Mouse (Mus musculus): Measurements from ENCODE around the gene Hist2h3b.
A peak's percentile ranks its signal among the peaks of the same experiment; 100 is the strongest.
"Not testable (repeated sequence)": the region's sequence is repeated elsewhere in the genome, so short reads cannot be mapped to it uniquely, and the experiment has no call there.

Gene Hist2h3b

DNA sequence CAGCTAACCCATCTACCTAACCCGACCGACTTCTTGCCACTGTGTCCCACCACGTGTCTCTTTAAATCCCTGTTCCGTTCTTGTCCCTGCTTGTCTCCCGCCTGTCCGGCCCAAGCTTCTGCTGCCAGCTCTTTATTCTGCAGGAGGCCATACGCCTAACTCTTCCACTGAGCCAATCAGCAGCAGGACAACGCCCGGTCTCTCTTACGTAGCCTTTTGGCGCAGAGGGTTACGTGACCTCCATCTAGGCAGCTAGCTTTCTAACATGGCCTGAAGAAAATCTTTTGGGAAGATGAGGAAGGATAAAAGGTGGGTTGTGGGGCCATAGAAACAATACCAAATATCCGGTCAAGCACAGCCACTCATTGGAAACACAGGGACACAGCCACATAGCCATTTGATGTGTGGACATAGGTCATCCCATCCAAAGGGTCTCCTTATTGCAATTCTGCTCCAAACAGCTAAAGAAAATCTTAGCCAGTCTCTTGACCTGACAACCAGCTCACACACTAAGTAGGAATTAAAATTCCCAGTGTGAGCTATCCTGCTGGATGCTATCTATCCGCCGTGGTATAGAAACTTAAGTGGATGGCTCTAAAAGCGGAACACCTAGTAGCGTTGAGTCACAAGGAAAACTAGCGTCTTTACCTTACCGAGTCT, 6.1 kb upstream of the Hist2h3b start:
- peak; percentile 58 to 85 for DNase-seq (ENCODE audit: low spot score in 2 of 2)

DNA sequence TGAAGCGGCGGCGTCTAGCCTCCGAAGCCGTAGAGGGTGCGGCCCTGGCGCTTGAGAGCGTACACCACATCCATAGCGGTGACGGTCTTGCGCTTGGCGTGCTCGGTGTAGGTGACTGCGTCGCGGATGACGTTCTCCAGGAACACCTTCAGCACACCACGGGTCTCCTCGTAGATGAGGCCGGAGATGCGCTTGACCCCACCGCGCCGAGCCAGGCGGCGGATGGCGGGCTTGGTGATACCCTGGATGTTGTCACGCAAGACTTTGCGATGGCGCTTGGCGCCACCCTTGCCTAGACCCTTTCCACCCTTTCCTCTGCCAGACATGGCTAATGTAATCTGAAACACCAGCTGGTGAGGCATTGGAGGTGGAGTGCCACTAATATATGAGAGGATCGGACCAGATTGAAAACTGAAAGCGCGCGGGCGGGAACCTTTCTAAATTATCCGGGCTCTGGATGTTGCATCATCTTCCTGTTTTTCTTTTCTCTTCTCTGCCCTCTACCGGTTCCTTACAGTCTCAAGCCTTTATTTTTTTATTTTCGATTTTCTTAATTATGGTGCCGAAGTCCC, 5.4 kb upstream of the Hist2h3b start, which contains the start of gene Hist2h4:
TSS of gene Hist2h4 (minus strand) at position 333 of the 572 bp plus-strand sequence.
- peak; percentile 95 for DNase-seq (ENCODE audit: low spot score in 2 of 2)

DNA sequence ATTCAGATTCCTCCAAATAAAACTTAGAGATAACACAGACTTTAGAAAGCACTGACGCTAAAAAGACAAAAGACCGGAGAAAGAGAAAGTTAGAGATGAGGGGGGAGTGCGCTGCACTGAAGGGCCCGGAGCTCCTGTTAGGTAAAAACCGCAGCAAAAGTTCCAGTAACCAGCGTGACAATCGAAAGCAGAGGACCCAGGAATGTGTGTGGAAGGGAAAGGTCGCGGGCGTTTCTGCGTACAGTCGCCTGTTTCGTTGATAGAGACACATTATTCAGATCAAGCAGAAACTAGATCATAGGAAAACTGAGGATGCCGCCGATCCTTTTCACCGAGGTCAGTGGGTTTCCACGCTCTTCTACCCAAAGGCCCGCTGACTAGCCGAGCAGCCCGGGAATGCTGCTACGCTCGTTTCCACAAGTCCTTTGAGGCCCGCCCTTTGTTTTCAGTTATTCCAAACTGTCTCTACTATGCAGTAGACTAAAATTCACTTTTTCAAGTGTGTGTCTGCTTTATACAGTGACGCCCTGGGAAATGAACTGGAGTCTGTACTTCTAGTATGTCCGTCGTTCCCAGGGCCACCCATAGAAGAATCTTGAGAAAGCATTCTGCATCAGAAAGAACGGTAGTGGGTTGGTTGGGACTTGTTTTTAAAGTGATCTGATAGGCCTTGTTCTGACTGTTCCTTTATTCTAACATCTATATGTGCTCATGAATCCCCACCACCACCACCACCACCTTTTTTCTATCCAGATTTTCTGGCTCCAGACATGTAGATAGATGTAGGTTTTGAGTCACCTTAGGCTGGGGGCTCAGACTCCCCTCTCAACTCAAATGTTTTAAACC, 4.7 kb upstream of the Hist2h3b start:
- peak; percentile 31 to 38 for DNase-seq (ENCODE audit: low spot score in 2 of 2)

DNA sequence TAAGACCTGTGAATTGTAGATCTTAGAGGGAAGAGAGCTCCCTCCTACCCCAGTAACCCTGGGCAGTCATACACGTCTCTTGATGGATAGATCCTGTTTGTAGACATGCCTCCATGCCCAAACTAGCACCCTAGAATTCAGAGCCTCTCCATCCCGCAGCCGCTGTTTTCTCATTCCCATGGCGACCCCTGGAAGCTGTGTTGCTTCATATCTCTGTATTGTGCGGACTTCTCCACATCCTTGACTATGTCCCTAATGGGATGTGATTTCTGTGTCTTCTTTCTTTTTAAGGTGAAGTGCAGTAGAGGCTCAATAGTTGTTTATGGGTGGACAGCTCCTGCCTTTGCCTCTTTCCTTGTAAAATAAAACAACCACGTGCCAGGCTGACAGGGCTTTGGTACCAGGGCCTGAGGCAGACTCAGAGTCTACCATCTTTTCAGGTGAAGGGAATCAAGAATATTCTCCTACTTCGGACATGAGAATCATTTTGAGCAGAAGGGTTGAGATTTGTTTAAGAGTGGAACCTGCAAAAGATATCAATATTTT, 4.0 kb upstream of the Hist2h3b start:
- no peak for DNase-seq (ENCODE audit: low spot score in 2 of 2)

DNA sequence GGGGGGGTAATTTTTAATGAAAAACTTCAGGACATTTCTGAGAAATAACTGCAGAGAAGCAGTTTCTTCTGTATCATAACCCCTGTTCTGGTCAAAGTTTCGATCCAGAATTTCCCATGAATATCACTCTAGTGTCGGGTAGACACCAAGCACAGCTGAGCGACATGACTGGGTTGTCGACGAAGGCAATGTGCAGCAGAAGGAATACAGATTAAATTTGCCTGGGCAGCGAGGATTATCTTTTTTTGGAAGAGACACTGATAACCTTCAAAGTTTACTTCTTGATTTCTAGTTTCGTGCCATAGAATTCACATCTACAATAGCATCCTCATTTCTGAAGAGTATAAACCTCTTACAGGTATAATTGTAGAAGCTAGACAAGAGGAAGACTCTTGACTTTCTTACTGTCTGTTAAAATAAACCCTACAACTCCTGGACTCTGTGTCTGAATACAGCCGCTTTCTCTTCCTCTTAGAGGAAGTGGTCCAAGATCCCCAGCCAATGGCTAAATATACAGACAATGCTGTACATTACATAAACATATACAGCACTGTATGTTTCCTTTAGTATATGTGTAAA, 2.2 kb upstream of the Hist2h3b start:
- no peak for DNase-seq (ENCODE audit: low spot score in 2 of 2)

DNA sequence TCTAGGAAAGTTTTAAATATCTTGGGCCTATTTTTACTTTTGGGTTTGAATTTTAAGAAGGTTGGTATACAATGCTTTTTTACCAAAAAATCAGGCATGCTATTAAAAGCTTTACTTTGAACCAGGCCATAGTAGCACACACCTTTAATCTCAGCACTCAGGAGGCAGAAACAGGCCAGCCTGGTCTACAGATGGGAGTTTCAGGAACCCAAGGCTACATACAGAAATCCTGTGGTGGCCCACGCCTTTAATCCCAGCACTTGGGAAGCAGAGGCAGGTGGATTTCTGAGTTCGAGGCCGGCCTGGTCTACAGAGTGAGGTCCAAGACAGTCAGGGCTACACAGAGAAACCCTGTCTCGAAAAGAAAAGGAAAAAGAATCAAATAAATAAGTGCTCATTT, 913 bp upstream of the Hist2h3b start:
- DNase-seq (ENCODE audit: low spot score in 2 of 2) = no peak

DNA sequence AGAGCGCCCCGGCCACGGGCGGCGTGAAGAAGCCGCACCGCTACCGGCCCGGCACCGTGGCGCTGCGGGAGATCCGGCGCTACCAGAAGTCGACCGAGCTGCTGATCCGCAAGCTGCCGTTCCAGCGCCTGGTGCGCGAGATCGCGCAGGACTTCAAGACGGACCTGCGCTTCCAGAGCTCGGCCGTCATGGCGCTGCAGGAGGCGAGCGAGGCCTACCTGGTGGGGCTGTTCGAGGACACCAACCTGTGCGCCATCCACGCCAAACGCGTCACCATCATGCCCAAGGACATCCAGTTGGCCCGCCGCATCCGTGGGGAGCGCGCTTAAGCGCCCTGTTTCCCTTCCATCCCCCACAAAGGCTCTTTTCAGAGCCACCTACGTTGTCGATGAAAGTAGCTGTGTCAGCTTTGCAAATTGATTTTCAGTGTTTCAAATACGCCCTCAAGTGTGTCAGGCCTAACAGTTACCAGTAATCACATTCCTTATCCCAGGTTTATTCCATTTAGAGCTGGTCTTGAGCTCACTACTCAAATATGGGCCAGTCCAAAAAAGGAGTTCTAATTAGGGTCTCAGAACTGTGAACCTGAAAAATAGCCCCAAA, 423 bp downstream of the Hist2h3b start:
- not testable (repeated sequence) for DNase-seq (ENCODE audit: low spot score in 2 of 2)

DNA sequence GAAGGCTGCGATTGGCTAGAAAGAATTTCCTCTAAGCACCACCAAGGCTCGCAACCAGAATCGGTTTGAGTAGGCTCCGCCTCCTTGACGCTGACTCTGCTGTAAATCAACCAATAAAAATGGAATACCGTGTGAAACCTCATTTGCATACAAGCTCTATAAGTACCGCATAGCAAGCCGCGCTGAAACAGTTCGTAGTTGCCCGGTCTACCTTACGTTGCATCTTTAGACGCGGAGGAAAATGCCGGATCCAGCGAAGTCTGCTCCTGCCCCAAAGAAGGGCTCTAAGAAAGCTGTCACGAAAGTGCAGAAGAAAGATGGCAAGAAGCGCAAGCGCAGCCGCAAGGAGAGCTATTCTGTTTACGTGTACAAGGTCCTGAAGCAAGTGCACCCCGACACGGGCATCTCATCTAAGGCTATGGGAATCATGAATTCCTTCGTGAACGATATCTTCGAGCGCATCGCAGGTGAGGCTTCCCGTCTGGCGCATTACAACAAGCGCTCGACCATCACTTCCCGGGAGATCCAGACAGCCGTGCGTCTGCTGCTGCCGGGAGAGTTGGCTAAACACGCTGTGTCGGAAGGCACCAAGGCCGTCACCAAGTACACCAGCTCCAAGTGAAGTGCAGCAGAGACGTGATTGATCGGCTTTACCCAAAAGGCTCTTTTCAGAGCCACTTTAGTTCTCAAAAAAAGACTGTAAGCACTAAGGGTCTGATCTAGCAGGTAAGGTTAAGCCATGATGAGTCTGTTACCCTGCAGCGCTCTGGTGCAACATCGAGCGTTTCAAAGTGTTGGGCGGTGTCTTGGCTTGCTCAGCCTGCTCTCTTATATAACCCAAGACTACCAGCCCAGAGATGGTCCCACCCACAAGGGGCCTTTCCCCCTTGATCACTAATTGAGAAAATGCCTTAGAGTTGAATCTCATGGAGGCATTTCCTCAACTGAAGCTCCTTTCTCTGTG, 1.3 kb downstream of the Hist2h3b start, which contains the start of gene Hist2h2bb:
TSS of gene Hist2h2bb (plus strand) at position 242 of the 964 bp plus-strand sequence.
- peak; percentile 77 to 87 for DNase-seq (ENCODE audit: low spot score in 2 of 2)

DNA sequence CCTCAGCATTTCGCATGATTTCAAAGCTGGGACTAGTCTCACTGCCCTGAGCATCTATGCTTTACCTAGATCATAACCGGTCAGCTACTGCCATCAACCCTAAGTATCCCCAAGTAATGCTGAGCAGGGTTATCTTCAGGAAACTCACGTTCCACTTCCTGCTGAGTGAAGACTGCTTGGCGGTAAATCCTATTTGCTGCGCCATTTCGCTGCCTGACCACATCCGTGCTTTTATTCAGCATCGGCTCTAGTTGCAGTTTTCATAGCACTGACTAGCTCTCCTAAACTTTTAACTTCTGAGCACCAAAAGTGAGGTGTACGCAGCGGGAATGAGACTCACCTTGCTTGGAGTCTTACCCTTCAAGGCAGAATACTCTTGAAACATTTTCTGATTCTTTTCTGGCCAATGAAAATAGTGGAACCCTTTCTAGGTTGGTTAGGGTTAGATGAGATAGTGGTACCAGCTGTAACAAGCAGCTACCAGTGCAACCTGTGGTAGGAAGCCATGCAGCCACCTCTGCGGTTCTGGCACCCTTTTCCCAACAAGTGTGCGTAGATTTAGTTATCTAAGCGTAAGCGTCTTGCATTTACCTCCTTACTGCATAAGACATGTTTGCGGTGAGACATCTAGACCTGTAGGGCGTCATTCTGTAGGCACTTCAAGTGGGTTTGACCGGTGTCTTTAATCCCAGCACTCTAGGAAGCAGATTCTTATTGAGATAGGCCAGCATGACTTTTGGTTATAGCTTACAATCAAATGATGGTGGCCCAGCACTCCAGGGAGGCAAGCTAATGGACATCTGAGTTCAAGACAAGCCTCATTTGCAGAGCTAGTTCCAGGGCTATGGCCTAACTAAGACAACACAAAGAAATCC, 5.4 kb downstream of the Hist2h3b start:
- no peak for DNase-seq (ENCODE audit: low spot score in 2 of 2)

DNA sequence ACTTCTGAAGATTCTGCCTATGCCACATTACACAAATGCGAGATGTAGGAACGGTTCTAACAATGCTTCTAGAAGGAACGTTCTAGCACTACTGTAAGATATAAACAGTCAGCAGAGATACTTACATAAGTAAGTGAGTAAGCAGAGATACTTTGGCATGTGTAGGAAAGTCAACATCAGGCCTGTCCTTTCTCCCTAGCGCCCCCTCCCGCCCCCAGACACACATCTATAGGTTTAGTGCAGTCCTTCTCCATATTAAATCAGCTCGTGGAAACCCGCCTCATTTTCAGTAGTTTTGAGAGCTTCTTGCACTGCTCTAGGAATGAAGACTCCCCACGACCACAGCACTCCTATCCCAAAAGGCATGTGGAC, 9.0 kb downstream of the Hist2h3b start:
- no peak for DNase-seq (ENCODE audit: low spot score in 2 of 2)

DNA sequence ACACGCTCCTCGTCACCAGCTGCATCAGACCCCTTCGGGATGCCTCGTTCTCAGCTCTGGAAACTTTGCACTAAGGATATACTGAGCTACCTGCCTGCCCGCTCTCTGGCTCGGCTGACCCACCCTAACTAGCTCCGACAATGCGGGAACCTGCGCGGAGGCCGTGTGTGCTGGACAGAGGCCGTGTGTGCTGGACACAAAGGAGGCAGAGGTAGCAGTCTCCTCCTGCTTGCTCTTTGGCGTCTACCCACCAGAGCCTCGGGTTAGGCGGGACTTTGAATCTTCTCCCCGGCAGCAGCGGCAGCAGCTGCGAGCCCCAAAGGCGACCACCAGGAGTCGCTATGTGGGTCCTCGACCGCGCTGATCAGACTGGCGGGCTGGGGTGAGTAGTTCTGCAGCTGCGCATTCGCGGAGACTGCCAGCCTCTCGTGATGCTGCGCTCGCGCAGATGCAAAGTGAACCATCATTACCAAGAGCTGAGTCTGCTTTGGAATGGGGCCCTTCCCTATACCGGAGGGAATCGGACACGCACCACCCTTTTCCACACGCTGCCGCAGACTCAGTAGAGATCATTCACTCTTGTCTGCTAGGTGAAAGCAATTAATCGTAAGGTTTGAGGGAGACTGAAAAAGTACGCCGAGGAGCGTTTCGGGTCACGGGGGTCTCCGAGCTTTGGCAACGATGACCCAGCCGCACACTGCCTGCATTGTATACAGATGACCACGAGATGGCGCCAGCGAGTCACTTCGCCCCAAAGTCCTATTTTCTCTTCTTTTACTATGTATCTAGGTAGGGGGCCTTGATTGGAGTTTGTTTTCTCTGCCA, 9.6 kb downstream of the Hist2h3b start:
- DNase-seq (ENCODE audit: low spot score in 2 of 2) = peak; percentile 70 to 79

DNA sequence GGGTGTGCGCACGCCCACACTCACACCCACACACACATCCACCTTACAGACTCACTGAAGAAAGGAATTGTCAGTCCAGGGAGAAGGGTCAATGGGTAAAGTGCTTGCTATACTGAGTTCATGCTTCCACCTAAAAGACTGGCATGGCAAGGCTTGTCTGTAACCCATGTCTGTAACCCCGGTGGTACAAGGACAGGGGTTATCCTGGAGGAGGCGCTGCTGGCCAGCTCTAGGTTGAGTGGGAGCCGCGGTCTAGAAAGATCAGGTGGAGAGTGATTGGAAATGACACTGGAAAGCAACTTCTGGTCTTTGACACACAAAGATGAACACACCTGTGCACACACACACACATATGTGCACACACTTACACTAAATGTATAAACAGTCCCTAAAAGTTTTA, 12.2 kb downstream of the Hist2h3b start:
- DNase-seq (ENCODE audit: low spot score in 2 of 2) = no peak

DNA sequence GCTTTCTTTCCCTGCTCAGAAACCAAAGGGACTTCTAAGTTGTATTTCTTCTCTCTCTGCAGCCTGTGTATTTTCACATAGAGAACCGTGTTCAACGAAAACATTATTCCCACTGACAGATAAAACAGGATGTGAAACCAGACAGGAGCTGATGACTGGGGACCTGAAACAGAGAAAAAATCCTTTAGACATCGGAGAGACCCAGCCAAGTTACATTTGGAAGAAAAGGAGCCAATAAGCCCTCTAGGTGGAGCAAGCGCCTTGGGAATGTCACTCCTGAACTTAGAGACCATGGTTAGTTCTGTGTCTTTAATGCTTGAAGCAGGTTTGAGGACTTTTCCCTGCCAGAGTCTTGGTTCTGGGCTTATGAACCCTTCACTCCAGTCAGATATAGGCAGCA, 16.0 kb downstream of the Hist2h3b start:
- DNase-seq (ENCODE audit: low spot score in 2 of 2) = no peak

DNA sequence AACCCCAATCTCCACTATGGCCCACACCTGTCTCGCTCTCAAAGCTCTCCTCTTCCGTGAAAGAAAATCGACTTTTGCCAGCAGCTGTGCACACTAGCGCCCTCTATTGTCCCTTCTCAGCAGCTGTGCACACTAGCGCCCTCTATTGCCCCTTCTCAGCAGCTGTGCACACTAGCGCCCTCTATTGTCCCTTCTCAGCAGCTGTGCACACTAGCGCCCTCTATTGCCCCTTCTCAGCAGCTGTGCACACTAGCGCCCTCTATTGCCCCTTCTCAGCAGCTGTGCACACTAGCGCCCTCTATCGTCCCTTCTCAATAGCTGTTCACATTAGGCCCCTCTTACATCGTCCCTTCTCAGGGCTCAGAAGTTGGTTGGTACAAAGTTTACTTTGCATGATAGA, 18.9 kb downstream of the Hist2h3b start:
- DNase-seq (ENCODE audit: low spot score in 2 of 2) = not testable (repeated sequence)

DNA sequence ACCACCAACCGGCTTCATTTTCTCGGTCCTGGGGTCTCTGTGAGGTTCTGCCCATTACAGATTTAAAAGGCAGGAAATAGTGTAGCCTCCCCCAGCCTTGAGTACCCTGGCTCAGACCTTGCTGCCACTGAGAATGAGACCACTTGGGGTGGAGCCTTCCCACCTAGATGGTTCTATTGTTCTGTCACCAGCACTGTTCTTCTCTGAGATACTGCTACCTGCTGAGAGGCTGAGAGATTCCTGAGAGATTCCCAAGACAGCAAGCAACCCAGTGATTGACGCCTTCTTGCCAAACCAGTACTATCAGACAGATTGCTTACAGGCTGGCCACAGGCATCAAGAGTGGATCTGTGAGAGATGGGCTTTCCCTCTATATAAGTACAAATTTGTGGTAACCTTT, 20.7 kb downstream of the Hist2h3b start:
- DNase-seq (ENCODE audit: low spot score in 2 of 2) = no peak

DNA sequence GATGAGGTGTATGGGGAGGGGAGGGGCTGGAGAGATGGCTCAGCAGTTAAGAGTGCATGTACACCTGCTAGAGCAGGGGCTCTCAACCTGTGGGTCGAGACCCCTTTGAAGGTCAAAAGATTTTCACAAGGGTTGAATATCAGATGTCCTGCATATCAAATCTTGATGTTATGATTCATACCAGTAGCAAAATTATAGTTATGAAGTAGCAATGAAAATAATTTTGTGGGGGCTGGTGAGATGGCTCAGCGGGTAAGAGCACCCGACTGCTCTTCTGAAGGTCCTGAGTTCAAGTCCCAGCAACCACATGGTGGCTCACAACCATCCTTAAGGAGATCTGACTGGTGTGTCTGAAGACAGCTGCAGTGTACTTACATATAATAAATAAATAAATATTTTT, 22.3 kb downstream of the Hist2h3b start:
- not testable (repeated sequence) for DNase-seq (ENCODE audit: low spot score in 2 of 2)

DNA sequence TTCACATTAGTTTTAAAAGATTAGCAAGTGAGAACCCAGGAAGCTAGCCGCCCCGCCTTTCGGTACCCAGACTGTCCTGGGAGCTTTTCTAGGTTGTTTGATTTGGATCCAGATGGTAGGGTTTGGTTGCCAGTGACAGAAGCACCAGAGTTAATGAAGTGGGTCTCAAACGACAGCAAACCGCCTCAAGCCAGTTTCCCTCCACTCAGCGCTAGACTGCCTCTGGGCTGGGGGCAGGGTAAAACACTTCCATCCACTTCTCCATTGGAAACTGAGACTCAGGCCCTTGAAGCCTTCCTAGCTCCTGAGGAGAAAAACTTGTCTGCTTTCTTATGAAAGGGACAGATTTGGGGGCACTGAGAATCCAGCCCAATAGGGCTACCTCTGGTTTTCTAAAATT, 24.2 kb downstream of the Hist2h3b start:
- DNase-seq (ENCODE audit: low spot score in 2 of 2) = no peak

DNA sequence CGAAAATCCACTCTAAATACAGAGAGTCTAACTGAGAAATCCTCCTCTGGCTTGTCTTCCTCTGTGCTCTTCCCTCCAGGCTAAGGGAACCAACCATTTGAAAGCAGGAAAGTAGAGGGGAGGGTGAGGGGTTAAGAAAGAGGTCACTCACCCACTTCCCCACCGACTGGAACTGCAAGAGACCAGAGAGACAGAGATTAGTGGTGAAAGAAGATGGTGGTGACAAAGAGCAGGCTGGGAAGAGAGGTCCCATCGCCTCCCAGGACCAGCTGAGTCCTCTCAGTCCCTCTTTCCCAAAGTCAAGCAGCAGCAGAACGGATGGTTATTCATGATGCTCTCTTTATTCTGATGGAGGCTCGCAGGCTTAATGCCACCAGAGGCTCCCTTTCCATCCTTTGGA, 24.9 kb downstream of the Hist2h3b start:
- DNase-seq (ENCODE audit: low spot score in 2 of 2) = no peak

DNA sequence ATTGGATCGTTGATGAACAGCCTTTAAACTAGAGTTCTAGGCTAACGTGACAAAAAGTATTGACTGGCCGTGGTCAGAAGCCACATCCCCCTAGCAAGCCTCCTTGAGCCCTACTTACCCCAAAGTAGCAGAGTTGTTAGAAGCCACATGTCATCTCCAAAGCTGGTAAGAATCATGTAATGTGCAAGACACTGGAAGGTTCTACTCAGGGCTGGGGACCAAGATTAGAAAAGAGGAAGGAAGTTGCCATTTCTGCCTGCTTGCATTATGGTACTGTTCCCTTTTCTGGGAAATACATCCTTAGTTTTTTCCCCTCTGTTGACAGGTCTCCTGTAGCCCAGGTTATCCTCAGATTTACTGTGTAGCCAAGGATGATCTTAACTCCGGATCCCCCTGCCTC, 25.3 kb downstream of the Hist2h3b start, which contains the start of gene Fcgr1:
TSS of gene Fcgr1 (minus strand) at position 183 of the 400 bp plus-strand sequence.
- DNase-seq (ENCODE audit: low spot score in 2 of 2) = no peak

Data from urinary bladder, adult 18-20 months (tissue).